Mouse (Mus musculus): ENCODE measurements around the gene Kat2b.
"Not testable (repeated sequence)": the region's sequence is repeated elsewhere in the genome, so short reads cannot be mapped to it uniquely, and the experiment has no call there.

Gene Kat2b

DNA sequence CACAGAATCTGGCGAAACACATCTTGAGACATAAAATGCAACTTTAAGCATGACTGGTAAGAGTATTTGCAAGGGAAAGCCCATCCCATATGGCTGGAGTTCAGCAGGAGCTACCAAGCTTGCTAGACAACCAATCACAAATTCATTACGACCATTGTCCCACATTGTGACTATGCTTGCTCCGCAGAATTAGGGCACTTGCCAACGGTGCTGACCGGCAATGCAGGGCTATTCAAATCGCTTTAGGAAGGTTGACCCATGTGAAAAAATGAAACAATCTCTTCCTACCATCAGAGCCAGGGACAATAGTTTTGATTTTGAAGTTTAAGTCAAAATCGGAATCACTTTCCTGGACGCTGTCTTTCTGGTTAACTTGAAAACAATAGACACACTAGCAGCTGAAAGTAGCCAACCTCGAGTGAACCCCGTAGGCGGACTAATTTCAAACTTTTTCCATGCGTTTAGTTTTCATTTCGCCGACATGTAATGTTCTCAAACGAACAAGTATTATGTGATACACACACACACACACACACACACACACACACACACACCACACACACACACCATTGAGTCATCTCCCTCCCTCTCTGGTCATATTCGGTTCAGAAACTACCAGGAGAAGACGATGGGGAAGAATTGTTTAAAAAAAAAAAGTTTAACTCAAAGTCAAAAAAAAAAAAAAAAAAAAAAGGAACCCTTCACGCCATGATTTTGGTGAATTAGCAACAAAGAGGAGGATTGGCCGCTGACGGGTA is at the start of gene Kat2b:
Kat2b (plus strand) TSS at position 701 of the 758 bp plus-strand sequence.
- peak; percentile 54 for DNase-seq (ENCODE audit: low spot score)

DNA sequence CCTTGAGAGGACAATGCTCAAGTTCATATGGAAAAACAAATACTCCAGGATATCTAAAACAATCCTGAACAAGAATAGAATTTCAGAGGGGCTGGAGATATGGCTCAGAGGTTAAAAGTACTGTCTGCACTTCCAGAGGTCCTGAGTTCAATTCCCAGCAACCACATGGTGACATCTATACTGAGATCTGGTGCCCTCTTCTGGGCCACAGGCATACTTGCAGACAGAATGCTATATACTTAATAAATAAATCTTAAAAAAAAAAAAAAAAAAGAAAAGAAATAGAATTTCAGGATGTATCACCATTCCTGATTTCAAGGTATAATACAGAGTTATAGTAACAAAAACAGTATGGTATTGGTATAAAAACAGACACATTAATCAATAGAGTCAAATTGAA is 47.3 kb upstream of the Kat2b start:
- DNase-seq (ENCODE audit: low spot score): no peak

DNA sequence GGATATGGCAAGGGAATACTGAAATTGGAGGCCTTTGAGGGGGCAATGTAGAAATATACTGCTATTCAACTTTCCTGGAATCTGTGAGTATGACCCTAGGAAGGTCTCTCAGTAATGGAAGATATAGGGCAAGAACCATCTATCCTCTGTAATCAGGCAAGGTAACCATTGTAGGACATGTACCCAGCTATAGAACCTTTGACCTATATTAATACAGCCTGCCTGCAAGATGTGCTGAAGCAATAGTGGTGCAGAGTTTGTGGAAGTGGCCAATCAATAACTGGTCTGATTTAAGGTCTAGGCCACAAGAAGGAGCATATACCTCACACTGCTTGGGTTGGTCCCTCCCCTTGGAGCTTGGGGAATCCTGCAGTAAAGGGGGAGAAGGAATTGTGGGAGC is 46.2 kb upstream of the Kat2b start:
- DNase-seq (ENCODE audit: low spot score): no peak

DNA sequence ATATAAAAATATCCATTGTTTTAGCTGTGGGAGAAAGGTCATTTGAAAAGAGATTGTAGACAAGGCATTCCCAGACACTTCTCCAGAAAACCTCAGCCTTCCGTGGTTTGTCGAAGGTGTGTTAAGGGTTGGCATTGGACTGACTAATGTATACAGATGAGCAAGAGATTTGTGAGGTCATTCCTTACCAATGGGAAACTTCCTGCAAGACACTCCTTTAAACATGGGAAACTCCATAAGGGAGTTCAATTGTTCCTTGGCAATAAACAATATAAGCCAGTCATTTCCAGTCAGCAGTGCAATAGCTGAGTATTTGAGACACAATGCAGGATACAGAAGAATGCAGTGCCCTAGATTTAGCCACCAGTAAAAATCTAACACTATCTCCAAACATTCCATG is 38.6 kb upstream of the Kat2b start:
- DNase-seq (ENCODE audit: low spot score): no peak

DNA sequence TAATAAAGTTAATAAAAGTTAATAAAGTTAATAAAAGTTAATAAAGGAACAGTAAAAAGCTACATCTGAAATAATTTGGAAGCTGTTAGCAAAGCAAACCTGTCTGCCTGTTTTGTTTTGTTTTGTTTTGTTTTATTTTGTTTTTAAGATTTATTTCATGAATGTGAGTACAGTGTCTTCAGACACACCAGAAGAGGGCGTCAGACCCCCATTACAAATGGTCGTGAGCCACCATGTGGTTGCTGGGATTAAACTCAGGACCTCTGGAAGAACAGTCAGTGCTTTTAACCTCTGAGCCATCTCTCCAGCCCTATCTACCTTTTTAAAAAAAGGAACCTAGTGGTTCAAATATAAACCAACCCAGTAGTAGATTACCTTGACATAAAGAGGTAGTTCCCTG is 35.5 kb upstream of the Kat2b start:
- no peak for DNase-seq (ENCODE audit: low spot score)

DNA sequence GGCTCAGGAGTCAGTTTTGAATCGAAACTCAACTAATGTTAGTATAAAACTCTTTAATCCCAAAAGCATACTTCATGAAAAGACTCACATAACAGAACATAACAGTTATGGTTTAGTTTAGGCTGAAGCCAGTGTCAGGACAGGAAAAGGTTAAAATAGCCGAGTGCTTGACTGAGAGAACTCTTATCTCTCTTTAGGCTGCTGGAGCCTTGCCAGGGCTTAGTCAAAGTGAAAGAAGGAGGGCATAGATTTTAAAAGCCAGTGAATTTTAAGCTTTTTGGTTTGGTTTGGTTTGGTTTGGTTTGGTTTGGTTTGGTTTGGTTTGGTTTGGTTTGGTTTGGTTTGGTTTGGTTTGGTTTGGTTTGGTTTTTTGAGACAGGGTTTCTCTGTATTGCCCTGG is 34.2 kb upstream of the Kat2b start:
- DNase-seq (ENCODE audit: low spot score): no peak

DNA sequence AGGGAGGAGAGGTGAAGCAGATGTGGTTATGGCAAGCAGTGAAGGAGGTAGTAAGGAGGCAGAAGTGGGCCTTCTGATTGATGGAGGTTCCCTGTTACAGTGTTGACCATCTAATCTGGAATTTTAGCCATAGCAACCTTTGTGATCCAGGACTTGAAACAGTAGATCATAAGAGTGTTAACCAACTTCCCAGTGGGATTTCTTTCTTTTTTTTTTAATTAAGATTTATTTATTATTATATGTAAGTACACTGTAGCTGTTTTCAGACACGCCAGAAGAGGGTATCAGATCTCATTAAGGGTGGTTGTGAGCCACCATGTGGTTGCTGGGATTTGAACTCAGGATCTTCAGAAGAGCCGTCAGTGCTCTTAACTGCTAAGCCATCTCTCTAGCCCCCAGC is 27.3 kb upstream of the Kat2b start, which contains the start of gene Pp2d1:
Pp2d1 (minus strand) TSS at position 101 of the 400 bp plus-strand sequence.
- not testable (repeated sequence) for DNase-seq (ENCODE audit: low spot score)

DNA sequence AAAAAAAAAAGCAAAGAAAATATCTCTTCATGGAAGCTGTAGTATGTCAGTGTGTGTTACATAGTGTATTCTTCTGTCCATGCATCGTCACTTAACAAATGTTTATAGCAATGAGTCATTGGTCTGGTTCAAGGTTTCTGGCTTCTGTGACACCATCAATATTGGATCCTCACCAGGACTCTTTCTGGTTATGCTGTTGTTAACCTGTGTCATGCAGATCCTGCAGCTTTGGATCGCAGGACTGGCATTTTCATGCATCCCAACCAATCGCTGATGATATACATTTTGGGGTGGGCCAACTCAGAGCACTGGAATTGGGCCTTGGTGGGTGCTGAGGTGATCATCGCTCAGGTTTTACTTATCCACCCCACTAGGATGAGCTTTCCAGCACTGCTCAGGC is 24.1 kb upstream of the Kat2b start:
- DNase-seq (ENCODE audit: low spot score): no peak

DNA sequence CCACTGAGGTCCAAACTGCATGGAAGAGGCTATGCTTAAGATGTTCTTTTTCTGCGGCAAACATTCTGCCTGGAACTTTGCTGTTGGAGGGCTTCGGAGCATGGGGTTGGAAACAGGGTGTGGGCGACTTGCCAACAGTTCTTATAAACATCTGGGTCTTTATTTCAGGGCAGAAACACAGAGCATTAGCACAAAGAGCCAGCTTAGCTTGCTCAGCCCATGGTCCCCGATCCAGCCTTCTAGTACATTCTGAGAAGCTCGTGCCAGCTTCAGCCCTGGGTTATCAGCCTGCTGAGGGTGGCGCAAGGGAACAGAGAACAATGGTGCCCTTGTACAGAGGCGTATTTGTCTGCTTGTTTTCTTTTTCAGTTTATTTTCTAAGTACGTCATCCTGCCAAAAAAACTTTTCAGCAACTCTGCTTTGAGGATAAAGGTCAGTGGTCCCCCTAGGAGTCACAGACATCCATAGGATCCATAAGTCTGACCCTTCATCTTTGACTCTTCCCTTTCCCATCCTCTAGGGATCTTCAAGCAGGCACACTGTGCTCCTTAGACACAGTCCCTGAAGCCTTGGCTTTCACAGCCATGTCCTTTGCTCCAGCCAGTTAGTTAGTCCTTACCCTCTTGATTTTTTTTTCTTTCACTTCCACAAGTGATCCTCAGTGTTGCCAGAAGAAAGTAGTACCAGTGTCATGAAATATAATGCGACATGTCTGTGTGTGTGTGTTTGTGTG is 22.9 kb upstream of the Kat2b start:
- DNase-seq (ENCODE audit: low spot score): no peak

DNA sequence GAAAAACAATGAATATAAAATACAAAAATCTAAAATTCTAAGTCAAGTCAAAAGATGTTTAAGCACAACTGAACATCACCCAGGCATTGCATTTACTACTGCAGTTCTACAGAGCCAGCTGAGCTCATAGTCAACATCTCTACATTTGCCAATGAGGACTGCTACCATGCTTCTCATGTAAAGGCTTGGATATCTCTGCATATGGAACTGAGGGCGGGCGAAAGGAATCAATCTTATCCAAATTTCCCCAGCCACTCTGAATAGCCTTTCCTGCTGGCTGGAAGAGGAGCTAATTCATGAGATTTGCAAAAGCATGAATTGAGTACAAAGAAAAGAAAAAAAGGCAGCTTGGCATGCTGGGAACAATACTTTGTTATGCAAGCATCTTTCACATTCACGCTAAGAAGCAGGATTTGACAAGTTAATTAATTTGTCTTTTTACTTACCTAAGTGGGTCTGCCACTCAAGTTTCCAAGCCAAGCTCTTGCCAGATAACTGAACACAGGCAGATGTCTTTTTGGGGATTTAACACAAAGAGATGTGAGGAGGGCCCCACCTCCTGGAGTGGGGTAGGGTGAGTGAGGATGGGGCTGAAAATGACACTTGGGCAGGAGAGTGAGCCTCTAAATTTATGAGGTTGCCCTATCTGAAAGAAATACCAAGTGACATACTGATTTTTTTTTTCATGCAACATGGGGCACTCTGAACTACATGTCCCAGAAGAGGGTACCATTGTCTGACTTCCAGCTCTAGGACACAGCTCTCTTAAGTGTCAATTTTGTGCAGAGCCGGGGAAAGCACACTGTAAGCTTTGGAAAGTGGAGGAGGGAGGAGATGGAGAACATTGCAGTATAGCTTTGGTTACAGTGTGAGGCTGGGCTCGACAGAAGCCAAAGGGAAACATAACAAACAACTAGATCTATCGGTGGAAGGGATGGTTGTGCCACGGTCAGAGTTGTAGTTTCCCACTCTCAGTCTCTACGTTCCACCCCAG is 15.1 kb upstream of the Kat2b start:
- no peak for DNase-seq (ENCODE audit: low spot score)

DNA sequence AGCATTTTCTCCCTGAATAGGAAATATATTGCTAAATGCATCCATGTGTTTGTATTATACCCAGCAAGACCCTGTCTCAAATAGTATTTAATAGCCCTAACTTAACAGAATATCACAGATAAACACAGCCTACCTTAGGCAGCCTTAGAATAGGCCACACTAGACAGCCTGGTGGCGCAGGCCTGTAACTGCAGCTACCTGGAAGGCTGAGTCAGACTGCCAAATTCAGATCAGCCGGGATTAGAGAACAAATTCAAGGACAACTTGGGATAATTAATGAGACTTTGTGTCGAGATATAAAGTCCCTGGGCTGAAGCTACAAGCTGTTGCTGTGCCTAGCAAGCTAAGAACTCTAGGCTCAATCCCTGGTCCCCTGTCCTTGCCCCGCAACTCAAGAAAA is 12.6 kb upstream of the Kat2b start:
- DNase-seq (ENCODE audit: low spot score): no peak

DNA sequence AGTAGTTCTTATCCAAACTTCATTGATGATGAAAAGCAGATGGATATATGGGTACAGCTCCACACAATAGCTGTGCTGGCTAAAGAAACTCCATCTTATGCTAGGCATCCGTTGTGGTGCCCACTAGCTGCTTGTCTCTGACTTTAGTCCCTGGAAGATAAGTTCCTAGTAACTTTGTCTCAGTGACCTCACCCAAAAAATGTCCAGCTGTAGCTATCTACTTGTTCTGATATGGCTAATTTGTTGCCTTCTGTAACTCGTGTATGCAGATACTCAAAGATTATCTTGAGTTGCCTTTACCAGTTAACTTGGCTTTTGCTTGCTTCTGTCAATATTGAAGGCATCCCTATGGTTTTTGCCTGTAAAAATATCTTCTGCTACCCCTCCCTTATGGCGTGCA is 11.8 kb upstream of the Kat2b start:
- no peak for DNase-seq (ENCODE audit: low spot score)

DNA sequence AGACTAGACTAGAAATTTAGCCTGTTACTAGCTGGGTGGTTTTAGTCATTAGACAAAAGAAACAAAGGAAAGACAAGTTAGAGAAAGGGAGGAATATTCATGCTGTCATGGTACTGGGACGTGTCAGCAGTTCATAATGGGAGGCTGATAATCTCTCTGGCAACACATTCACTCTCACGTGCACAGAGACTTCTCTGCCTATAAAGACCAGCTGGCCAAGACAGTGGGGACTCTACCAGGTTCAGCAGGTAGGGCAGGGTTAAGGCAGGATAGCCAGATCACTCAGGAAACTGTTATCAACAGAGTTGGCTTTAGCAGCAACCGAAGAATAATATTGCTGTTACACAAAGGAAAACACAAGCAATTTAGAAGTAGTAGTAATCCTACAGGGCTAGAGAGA is 9.2 kb upstream of the Kat2b start:
- no peak for DNase-seq (ENCODE audit: low spot score)

DNA sequence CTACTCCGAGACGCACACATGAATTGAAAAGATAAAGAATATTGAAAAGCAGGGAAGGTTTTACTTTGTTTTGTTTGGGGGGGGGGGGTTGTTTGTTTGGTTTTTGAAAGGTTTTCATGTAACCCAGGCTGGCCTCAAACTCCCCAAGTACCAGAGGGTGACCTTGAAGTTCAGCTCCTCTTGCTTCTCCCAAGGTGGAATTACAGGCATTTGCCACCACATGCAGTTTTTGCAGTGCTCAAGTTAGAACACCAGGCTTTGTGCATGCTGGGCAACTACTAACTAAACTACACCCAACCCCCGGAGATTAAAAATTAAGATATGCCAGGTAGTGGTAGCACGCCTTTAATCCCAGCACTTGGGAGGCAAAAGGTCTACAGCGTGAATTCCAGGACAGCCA is 7.0 kb upstream of the Kat2b start:
- no peak for DNase-seq (ENCODE audit: low spot score)

DNA sequence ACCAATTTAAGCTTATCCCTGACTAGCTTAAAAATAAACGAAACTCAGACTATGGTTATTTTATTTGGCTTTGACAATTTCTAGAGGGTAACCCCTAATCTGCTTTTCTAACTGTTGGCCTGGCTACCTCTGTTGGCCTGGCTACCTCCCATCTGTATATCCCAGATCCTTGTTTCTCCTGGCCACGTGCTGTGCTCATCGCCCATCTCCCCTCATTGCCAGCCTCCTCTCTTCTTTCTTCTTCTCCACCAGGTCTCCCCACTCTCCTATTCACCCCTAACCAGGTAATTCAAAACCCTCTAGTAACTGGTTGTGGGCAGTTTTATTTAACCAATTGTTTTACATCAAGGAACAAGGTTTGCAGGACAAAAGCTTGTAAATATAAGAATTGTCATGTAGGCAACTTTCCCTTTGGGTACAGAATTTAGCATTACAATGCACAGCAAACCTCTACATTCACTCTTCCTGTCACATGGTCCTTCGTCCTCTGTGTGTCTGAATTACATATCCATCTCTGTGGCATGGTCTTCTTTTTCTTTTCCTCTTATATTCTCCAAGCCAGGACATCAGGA is 5.1 kb upstream of the Kat2b start:
- DNase-seq (ENCODE audit: low spot score): no peak

DNA sequence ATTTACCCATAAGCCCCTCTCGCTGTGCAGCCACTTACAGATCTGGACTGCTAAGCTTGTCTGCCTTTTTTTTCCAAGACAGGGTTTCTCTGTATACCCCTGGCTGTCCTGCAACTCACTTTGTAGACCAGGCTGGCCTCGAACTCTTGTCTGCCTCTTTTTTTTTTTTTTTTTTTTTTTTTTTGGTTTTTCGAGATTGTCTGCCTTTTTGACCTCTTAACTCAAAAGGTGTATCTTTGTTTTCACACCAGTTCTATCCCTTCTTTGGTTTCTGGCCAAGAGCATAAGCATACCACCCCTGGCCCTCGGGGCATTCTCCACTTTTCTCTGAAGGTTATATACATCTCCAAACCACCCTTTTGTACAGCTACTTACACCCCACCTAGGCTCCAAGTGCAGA is 1.8 kb upstream of the Kat2b start:
- no peak for DNase-seq (ENCODE audit: low spot score)

DNA sequence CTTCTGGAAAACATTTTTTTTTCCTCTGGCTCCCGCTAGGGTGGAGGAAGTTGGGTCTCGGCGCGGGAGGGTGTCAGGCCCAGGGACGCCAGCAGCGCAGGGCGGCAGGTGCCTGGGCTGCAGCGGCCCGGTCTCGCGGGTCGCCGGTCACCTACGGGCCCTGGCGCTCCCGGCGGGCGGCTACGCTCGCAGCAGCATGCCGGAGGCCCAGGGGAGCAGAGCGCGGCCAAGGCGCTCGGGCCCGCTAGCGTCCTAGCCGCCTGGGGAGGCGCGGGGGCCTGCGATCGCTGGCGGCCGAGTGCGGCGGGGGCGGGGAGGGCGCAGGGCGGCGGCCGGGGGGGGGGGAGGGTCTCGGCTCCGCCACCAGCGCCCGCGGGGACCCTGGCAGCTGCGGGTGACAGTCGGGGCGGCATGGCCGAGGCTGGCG is 271 bp downstream of the Kat2b start:
- peak; percentile 91 for DNase-seq (ENCODE audit: low spot score)

DNA sequence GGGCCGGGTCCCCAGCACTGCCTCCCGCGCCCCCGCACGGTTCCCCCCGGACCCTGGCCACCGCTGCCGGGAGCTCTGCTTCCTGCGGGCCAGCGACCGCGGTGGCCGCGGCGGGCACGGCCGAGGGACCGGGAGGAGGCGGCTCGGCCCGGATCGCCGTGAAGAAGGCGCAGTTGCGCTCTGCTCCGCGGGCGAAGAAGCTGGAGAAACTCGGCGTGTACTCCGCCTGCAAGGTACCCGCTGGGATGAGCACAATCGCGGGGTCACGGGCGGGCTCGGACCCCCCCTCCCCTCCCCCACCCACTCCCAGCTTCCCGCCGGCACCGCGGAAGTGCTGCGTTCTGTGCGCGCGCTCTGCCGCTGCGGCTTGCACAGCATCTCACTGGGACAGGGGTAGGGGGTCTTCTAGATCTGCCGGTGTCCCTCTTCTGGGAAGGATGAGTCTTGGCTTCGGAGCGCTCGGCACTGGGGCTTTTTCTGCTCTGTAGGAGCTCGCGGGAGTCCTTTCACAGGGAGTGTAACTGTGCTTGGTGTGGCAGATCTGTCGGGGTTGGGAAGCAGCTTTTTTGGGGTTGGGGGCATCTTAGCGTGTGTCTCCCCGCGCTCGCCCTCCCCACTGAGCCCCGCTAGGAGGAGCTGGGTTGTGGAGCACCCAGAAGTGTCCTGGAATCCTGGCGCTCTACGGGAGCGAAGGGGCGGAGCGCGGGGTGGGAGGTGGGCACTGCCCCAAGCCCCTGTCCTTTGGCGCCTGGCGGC is 863 bp downstream of the Kat2b start:
- DNase-seq (ENCODE audit: low spot score): peak; percentile 70

DNA sequence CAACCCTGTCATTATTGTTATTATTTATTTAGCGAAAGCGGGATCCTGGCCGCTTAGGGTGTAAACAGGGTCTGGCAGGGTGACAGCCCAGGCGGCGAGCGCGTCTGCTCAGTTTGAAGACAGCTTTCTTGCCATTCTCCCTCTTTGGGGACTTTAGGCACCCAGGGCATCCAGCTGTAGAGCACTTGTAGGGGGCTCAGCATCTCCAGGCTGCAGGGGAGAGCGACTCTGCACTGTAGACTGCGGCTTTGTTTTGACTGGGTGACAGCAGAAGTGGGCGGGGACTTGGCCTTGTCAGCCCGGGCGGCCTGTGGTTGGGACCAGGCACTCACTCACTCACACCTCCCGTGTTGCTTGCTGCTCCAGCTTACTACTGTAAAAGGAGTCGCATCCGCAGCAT is 1.5 kb downstream of the Kat2b start:
- DNase-seq (ENCODE audit: low spot score): peak; percentile 77

DNA sequence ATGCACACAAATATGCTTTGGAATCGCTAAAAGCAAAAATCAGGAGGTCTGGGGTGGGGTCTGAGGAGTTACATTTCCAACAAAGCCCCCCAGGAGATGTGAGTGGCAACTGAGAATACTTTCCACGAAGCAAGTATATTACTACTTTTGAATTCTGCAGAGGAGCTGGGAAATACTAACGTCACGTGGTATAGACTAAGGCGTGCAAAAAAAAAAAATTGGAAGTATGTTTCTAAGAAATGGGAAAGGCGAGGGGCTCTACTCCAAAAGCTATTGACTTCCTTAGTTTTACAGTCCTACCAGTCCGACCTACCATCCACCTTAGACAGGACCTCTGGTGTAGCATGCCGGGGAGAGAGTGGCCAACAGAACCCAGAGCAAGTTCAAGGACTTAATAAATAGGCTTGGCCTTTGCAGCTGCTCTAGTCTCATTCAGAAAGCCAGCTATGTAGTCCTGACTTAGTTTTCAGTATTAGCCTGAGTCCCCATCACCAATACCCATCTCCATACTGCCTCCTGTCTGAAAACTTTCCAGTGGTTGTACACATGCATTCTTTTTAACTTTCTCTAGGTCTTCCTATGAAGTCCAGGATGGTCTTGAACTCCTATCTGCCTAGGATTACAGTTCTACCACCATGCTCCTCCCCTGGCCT is 2.2 kb downstream of the Kat2b start:
- peak; percentile 34 for DNase-seq (ENCODE audit: low spot score)

DNA sequence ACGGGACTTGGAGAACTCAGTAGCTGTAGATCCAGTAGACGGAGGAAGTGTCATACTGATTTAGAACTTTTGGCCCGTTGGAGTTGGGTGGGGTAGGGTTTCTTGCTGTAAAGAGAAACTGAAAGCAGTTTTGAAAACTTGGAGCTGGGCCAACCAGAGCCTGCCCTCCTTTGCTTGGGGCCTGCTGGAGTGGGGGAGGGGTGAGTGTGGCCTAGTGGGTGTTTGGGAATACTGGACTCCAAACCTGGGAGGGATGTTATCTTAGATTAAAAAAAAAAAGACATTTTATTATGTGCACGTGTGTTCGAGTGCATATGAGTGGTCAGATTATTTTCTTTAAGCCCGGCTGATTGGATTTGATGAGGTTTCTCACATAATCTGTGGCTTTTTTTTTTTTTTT is 3.2 kb downstream of the Kat2b start:
- peak; percentile 87 for DNase-seq (ENCODE audit: low spot score)
